Mouse (Mus musculus): ENCODE data around the gene Hif3a. TPM values are rescaled to one million over a fixed set of nuclear protein-coding genes. Genes with fewer than 3 reads are reported as not detected.

Gene Hif3a
- polyA plus RNA-seq, 1 experiment from 2014 or later, result 8.7 TPM

DNA sequence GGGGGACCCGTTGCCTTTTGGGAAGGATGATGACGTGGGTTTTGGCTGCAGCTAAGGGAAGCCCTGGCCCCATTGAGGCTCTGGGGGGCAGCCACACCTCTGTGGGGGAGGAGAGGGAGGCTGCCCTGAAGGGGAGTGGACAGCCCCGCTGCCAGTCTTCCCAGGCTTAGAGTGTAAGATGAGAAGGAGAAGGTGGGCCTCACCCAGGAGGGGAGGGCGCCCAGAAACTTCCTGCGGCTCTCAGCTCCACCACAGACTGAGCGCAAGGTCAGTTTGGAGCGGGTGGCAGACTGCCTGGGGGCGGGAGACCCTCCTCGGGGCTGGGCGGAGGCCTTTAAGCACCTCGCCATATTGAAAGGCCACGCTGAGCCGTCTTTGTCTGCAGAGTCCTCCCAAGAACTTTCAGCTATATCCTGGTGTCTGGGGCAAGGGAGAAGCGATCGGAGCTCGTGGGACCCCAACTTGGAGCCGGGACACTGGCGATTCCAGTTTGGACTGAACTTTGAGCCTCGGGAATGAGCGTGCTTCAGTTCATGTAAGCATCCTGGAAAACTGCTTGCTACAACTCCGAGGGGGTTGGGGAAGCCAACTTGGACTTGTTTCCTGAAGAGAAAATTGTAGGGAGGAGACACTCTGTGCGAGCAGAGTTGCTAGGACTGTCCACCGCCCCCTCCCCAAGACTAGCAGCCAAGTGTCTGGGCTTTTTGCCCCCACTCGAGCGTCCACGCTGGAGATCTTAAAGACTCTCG, 68.4 kb downstream of the Hif3a start:
- H3K4me1 ChIP-seq, result peaks cover 63% of the 10 kb centered on the region
- peak overlapping the region; percentile 59 for H3K9ac ChIP-seq
- H3K4me2 ChIP-seq, result peak overlapping the region; percentile 63
- peak overlapping the region; percentile 75 for H3K27ac ChIP-seq
- ATAC-seq (ENCODE audit: low FRiP score), result peak; percentile 83
- peaks cover 12% of the 10 kb centered on the region; the same call in 1 of the 2 replicates for H3K36me3 ChIP-seq (replicated peaks)
- no peaks in the 10 kb centered on the region for H3K27me3 ChIP-seq
- peak overlapping the region; percentile 40 for H3K4me3 ChIP-seq (replicated peaks)
- under 1% methylated on average over 26 of the region's 27 CpGs for WGBS
- H3K9me3 ChIP-seq, result no peaks in the 10 kb centered on the region

DNA sequence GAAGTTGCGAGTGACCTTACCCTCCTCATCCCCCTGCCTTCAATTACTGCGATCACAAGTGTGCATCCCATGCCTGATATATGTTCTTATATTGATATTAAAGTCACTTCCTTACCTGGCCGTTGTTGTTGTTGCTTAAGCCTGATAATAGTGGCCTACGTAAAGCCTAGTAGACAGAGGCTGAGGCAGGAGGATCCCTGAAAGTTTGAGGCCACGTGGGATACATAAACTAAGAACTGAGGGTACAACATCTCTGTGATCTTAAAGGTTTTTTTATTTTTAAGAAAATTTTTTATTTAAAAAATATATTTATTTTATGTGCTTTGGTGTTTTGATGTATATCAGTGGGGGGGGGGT, 69.8 kb downstream of the Hif3a start, which contains the start of gene Ccdc8:
Gene Ccdc8 (plus strand): TSS at position 258 of the 357 bp plus-strand sequence.
- Histone ChIP-seq H3K27ac (peak within 1 kb of the TSS; percentile 88), H3K4me3 (replicated peaks) (peak within 1 kb of the TSS; percentile 40), H3K4me2 (peak within 1 kb of the TSS; percentile 63), H3K27me3 (no peaks in the 10 kb centered on the region), H3K36me3 (replicated peaks) (peaks cover 2% of the 10 kb centered on the region; the same call in 1 of the 2 replicates), H3K4me1 (peaks cover 75% of the 10 kb centered on the region), H3K9ac (peak within 1 kb of the TSS; percentile 59; the same call in 1 of the 2 replicates), H3K9me3 (no peaks in the 10 kb centered on the region)
- no peak for ATAC-seq (ENCODE audit: low FRiP score)
- 98% methylated on average over 5 of the region's 5 CpGs for WGBS

DNA sequence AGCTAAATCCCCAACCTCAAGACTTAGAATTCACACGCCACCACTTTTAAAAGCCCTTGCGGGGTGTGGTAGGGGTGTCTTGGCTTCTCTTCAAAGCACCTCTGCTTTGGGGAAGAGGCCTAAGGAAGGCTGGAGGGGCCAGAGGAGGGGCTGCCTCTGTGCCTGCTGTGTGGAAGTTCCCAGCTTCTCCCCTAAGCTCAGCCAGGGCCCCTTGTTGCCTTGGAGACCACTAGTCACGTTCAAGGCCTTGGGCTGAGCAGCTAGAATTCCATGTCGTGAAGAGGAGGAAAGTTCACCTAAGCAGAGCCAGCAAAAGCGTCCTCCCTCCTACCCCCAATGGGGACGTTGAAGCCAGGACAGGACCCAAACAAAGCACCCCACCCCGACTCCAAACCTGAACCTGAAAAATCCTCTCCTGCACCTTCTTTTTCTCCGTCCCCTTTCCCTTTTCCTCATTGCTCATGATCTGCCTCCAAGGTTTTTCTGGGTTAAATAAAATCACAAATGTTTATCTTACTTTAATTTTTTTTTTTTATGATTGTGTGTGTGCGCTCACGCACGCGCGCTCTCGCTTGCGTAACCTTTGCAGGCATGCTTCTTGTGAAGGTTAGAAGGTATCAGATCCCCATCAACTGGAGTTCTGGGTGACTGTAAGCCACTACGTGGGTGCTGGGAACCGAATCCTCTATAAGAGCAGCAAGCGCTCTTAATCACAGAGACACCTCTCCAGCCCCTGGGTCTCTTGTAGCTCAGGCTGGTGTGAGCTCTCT, 70.4 kb downstream of the Hif3a start:
- WGBS, result 55% methylated on average over 18 of the region's 18 CpGs
- Histone ChIP-seq H3K36me3 (replicated peaks) (no peaks in the 10 kb centered on the region), H3K4me2 (peak overlapping the region; percentile 33), H3K27me3 (no peaks in the 10 kb centered on the region), H3K9ac (no peak overlapping the region), H3K9me3 (no peaks in the 10 kb centered on the region), H3K27ac (peak overlapping the region; percentile 88), H3K4me3 (replicated peaks) (no peak overlapping the region), H3K4me1 (peaks cover 77% of the 10 kb centered on the region)
- ATAC-seq (ENCODE audit: low FRiP score), result peak; percentile 76

DNA sequence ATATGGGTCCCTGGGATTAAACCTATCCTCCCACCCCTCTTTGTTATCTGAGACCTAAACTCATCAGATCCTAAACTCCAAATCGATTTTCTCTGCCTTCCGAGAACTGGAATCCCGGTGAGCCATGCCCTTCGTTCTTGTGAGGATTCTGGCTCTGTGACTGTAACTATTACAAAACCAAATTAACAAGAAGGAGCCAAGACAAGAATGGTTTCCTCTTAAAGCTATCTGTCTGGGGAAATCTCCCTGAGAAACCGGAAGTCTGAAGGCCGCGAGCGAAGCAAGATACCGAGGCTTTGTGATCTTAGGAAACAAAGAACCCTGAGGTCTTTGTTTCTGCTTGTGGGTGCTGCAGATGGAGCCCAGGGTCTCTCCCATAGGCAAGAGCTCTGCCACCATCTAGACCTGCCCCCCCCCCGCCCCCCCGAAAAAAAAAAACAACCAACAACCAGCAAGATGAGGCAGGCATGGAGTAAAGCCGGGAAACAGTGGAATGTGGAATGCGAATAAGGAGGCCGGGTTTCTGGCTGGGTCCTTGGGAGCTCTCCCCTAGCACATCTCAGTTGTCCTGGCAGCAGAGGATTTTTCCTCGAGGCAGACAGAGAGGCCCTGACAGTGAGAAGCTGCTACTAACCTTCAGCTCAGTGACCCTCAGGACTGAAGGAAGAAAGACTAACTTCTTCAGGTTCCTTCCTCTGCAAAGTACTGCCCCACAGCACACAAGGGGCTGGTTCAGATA, 72.1 kb downstream of the Hif3a start:
- Histone ChIP-seq H3K9ac (no peak overlapping the region), H3K4me1 (peaks cover 67% of the 10 kb centered on the region), H3K27me3 (no peaks in the 10 kb centered on the region), H3K27ac (peak overlapping the region; percentile 88), H3K4me2 (peak overlapping the region; percentile 2; the same call in 1 of the 2 replicates), H3K36me3 (replicated peaks) (peaks cover 5% of the 10 kb centered on the region; the same call in 1 of the 2 replicates), H3K9me3 (no peaks in the 10 kb centered on the region), H3K4me3 (replicated peaks) (no peak overlapping the region)
- no peak for ATAC-seq (ENCODE audit: low FRiP score)
- WGBS, result 39% methylated on average over 15 of the region's 15 CpGs

DNA sequence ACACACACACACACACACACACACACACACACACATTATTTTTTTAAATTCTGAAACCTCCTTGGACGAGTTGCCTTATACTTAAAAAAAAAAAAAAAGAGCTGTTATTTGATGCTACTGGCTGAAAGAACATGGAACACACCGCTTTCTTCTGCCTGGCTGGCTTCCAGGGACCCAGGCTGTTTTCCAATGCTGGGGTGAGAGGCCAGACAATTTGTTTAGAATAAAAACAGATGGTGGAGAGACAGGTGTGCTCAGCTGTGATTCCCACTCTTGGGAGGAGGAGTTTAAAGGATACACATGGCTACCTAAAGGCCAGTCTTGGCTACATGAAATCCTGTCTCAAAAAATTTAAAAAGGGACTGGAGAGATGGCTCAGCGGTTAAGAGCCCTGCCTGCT, 73.8 kb downstream of the Hif3a start:
- no peaks in the 10 kb centered on the region for H3K9me3 ChIP-seq
- no peak; the same call in 1 of the 2 replicates for ATAC-seq (ENCODE audit: low FRiP score)
- H3K9ac ChIP-seq, result no peak overlapping the region
- no peaks in the 10 kb centered on the region for H3K27me3 ChIP-seq
- peaks cover 60% of the 10 kb centered on the region for H3K4me1 ChIP-seq
- peaks cover 5% of the 10 kb centered on the region; the same call in 1 of the 2 replicates for H3K36me3 ChIP-seq (replicated peaks)
- WGBS, result 42% methylated on average over 3 of the region's 3 CpGs
- no peak overlapping the region for H3K4me3 ChIP-seq (replicated peaks)
- H3K4me2 ChIP-seq, result no peak overlapping the region
- peak overlapping the region; percentile 84 for H3K27ac ChIP-seq

DNA sequence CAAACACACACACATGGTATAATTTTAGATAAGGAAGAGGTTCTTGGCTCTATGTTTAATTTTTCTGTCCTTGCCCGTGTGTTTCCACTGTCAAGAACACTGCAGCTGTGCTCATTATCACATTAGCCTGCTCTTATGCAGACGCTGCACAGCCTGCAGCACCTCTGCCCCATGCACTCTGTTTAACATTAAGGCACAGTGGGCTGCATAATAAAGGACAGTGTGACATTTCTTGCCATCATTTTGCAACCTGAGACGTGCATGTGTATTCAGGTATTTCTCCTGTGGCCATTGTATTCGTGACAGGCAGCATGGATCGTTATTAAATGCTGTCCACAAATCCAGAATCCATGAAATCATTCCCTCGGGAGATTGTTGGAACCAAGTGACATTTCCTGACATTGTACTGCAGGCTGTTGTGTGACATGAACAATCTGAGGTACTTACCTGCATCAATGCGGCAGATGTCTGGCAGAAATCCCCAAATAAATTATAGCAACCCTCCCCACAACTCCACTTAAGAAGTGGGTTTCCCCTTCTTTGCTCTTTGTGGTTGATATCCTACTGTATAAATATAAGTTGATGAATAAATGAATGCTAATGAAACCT, 74.6 kb downstream of the Hif3a start:
- peak; percentile 55 for ATAC-seq (ENCODE audit: low FRiP score)
- H3K36me3 ChIP-seq (replicated peaks), result peaks cover 5% of the 10 kb centered on the region; the same call in 1 of the 2 replicates
- WGBS, result 44% methylated on average over 7 of the region's 7 CpGs
- H3K27me3 ChIP-seq, result no peaks in the 10 kb centered on the region
- peak overlapping the region; percentile 84 for H3K27ac ChIP-seq
- peak overlapping the region; percentile 8; the same call in 1 of the 2 replicates for H3K4me2 ChIP-seq
- H3K9me3 ChIP-seq, result no peaks in the 10 kb centered on the region
- H3K4me1 ChIP-seq, result peaks cover 64% of the 10 kb centered on the region
- no peak overlapping the region for H3K4me3 ChIP-seq (replicated peaks)
- H3K9ac ChIP-seq, result peak overlapping the region; percentile 22; the same call in 1 of the 2 replicates

DNA sequence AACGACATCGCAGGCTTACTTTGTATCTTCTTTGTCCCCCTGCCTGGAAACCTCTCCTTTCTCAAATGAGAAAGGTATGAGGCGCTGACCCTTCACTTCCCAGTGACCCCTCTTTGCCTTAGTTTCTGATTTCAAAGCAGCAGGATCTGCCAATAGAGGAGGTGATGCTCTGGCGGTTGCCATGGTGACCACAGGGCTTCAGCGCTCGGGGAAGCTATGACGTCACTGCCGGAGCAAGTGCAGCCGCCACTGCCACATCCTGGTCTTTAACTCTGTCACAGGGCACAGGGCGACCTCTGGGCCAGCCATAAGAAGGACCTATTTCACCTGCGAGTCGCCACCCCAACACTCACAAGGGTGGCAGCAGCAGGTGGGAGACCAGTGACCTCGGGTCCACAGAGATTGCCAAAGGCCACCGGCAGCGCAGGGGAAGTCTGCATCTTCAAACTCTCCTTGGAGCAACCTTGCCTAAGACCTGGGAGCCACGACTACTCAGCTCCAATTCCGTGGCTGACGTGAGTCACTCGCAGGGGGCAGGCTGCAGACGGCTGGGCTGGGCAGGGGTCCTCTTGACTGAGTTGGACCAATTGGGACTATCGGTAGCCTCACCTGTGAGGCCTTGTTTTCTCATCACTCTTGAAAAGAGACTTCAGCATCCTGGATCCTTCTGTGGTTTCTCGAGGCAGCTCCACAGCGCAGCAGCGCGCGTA, 79.2 kb downstream of the Hif3a start, which contains the start of gene Gm42372:
Gene Gm42372 (plus strand): TSS at position 228 of the 710 bp plus-strand sequence.
- Histone ChIP-seq H3K9me3 (no peaks in the 10 kb centered on the region), H3K36me3 (replicated peaks) (peaks cover 5% of the 10 kb centered on the region; the same call in 1 of the 2 replicates), H3K27me3 (no peaks in the 10 kb centered on the region), H3K4me3 (replicated peaks) (peak within 1 kb of the TSS; percentile 38), H3K9ac (peak within 1 kb of the TSS; percentile 51), H3K4me1 (peaks cover 46% of the 10 kb centered on the region), H3K4me2 (peak within 1 kb of the TSS; percentile 69), H3K27ac (peak within 1 kb of the TSS; percentile 65)
- peak; percentile 80 for ATAC-seq (ENCODE audit: low FRiP score)
- 18% methylated on average over 26 of the region's 26 CpGs for WGBS

Other genes starting within 250 kb of the Hif3a start
- 176 and 180 TPM in 2 replicates for gene Strn4, start 246.5 kb downstream of the Hif3a start, polyA plus RNA-seq (2016; fragmentation: Nextera tagmentation; extraction: Ambion mirVana)
- gene Fkrp, start 245.7 kb downstream of the Hif3a start, polyA plus RNA-seq (2016; fragmentation: Nextera tagmentation; extraction: Ambion mirVana), result 30.5 and 31.4 TPM in 2 replicates
- 10.0 and 10.9 TPM in 2 replicates for gene Prkd2, start 219.5 kb downstream of the Hif3a start, polyA plus RNA-seq (2016; fragmentation: Nextera tagmentation; extraction: Ambion mirVana)
- gene Dact3, start 187.1 kb downstream of the Hif3a start, polyA plus RNA-seq (2016; fragmentation: Nextera tagmentation; extraction: Ambion mirVana), result 2.6 and 3.2 TPM in 2 replicates
- 14.7 and 16.4 TPM in 2 replicates for gene Gng8, start 170.6 kb downstream of the Hif3a start, polyA plus RNA-seq (2016; fragmentation: Nextera tagmentation; extraction: Ambion mirVana)
- gene Ptgir, start 155.9 kb downstream of the Hif3a start, polyA plus RNA-seq (2016; fragmentation: Nextera tagmentation; extraction: Ambion mirVana), result 0.24 and 0.51 TPM in 2 replicates
- 227 and 234 TPM in 2 replicates for gene Calm3, start 138.3 kb downstream of the Hif3a start, polyA plus RNA-seq (2016; fragmentation: Nextera tagmentation; extraction: Ambion mirVana)
- 52.6 and 53.3 TPM in 2 replicates for gene Pnmal2, start 117.7 kb downstream of the Hif3a start, polyA plus RNA-seq (2016; fragmentation: Nextera tagmentation; extraction: Ambion mirVana)
- 32.3 and 37.0 TPM in 2 replicates for gene Pnmal1, start 102.7 kb downstream of the Hif3a start, polyA plus RNA-seq (2016; fragmentation: Nextera tagmentation; extraction: Ambion mirVana)
- gene Gm42372, start 79.3 kb downstream of the Hif3a start, polyA plus RNA-seq (2016; fragmentation: Nextera tagmentation; extraction: Ambion mirVana), result 1.6 and 1.7 TPM in 2 replicates
- 9.1 and 11.5 TPM in 2 replicates for gene Ccdc8, start 69.7 kb downstream of the Hif3a start, polyA plus RNA-seq (2016; fragmentation: Nextera tagmentation; extraction: Ambion mirVana)
- gene Ppp5c, start 34.5 kb downstream of the Hif3a start, polyA plus RNA-seq (2016; fragmentation: Nextera tagmentation; extraction: Ambion mirVana), result 107 and 112 TPM in 2 replicates
- gene Psg16, start 11.6 kb upstream of the Hif3a start, polyA plus RNA-seq (2016; fragmentation: Nextera tagmentation; extraction: Ambion mirVana), result 0.26 and 0.27 TPM in 2 replicates
- not detected in 2 replicates for gene Ceacam3, start 87.9 kb upstream of the Hif3a start, polyA plus RNA-seq (2016; fragmentation: Nextera tagmentation; extraction: Ambion mirVana)
- gene Psg29, start 141.1 kb upstream of the Hif3a start, polyA plus RNA-seq (2016; fragmentation: Nextera tagmentation; extraction: Ambion mirVana), result not detected in 2 replicates

Data from forebrain, embryonic 12.5 days (tissue).